Mouse (Mus musculus): ENCODE measurements around the gene Foxs1.

Foxs1 gene

GRCm38 (mm10) chr2:152928219-152928987 is 4.6 kb downstream of the Foxs1 start:
- DNase-seq (ENCODE audit: extremely low spot score, low read depth, low spot score): no peak

DNA sequence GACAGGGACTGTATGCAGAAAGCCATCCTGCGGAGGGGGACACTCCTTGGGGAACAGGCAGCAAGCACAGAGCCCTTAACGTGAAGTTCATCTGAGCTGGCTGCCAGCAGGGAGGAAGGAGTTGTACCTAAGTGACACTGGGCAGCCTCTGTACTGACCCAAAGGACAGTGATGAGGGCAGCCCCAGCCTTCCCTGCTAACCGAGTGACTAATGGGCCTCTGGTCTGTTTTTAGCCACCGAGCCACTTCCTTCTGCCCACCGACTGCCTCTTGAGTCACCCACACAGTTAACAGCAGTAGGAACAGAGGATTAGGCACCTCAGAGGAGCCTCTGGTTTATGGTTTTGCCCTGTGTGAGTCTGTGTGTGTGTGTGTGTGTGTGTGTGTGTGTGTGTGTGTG is 5.6 kb downstream of the Foxs1 start:
- no peak for DNase-seq (ENCODE audit: extremely low spot score, low read depth, low spot score)

- no peak for DNase-seq (ENCODE audit: extremely low spot score, low read depth, low spot score)
These were observed 6.1 kb downstream of the Foxs1 start for GRCm38 (mm10) chr2:152926896-152927295.

DNA sequence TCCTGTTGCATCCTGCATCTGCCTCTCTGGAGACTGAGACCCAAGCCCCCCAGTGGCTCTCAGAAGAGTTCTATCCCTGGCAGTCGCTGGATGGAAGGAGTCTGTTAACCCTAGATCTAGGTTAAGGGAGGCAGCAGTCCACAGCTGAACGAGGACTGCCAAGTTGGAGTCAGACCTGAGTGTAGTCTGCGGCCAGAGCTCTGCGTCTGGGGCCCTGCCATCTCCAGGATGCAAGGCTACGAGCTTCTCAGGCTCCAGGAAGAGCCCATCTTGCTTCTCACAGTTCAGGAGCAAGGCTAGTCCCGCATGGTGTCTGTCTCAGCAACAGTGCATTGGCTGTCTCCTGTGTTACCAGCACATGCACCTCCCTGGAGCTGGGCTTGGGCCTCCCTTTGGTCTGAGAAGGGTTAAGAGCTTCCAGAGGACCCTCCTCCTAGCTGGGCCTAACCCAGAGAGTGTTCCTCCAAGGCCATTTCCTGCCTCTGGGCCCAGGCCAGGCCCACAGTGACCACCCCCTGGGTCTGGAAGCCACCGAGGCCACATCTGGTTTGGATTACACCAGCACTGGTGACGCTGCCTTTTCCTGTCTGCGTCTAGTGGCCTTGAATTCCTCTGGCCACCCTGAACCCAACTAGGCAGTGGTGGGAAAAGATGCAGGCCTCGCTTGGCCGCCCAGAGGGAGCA is 7.7 kb downstream of the Foxs1 start:
- DNase-seq (ENCODE audit: extremely low spot score, low read depth, low spot score): peak; percentile 79

GRCm38 (mm10) chr2:152924543-152924942 is 8.5 kb downstream of the Foxs1 start:
- no peak for DNase-seq (ENCODE audit: extremely low spot score, low read depth, low spot score)

GRCm38 (mm10) chr2:152924128-152924527 is 8.9 kb downstream of the Foxs1 start:
- DNase-seq (ENCODE audit: extremely low spot score, low read depth, low spot score): no peak

DNA sequence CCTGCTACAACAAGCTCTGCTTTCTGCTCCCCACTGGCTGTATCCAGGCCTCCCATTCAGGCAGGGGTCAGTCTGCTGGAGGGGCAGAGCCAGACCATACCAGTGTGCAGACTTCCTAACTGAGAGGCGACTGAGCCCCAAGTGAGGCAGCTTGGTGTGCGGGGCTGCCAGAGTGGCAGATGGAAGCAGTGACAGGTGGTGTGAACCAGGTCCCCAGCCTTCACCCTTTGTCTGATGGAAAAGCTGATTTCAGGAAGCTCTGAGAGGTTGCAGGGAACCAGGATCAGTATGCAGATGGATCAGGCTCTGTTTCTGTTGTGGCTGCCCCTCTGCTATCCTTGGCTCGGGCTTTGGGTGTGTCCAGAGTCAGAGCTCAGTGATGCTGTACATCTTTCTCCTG is 9.4 kb downstream of the Foxs1 start:
- DNase-seq (ENCODE audit: extremely low spot score, low read depth, low spot score): no peak

- no peak for DNase-seq (ENCODE audit: extremely low spot score, low read depth, low spot score)
These were observed 10.6 kb downstream of the Foxs1 start for GRCm38 (mm10) chr2:152922376-152922775.

- no peak for DNase-seq (ENCODE audit: extremely low spot score, low read depth, low spot score)
These were observed 15.3 kb downstream of the Foxs1 start for GRCm38 (mm10) chr2:152917671-152918070.

GRCm38 (mm10) chr2:152916111-152916510 is 16.9 kb downstream of the Foxs1 start:
- no peak for DNase-seq (ENCODE audit: extremely low spot score, low read depth, low spot score)

- DNase-seq (ENCODE audit: extremely low spot score, low read depth, low spot score): no peak
These were observed 17.6 kb downstream of the Foxs1 start for GRCm38 (mm10) chr2:152915453-152915852.

DNA sequence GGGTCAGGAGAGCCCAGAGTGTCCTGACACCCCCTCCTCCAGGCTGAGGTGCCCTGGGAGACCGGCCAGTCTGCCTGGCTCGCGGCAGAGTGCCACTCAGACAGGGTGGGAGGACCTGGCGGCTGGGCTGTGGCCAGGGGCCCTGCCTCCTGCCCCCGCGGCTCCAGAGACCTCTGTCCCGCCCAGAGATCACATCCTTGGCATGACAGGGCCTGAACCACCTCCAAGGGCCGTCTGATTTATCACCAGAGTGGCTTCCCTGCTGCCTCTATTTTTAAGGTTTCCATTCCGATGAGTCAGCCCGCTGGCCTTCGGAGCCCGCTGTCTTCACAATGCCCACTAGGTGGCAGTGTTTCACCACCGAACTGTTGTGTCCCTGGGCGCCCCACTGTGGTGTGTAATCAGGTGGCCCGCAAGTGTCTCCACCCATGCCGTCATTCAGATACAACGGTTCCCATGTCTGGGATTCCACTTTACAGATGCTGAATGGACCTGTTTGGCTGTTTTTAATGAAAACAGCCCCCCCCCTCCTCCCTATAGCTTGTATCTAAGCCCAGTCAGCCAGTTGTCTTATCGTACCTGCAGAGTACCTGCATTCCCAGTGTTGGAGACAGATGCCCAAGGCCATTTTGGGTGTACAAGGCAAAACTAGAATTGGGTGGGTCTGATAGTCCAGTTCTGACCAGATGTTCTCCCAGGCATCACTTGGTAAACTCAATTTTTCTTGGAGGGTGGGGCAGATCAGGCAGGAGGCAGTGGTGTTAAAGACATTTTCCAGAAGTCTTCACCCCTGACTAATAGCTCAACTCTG is 18.5 kb downstream of the Foxs1 start:
- peak; percentile 69 for DNase-seq (ENCODE audit: extremely low spot score, low read depth, low spot score)

DNA sequence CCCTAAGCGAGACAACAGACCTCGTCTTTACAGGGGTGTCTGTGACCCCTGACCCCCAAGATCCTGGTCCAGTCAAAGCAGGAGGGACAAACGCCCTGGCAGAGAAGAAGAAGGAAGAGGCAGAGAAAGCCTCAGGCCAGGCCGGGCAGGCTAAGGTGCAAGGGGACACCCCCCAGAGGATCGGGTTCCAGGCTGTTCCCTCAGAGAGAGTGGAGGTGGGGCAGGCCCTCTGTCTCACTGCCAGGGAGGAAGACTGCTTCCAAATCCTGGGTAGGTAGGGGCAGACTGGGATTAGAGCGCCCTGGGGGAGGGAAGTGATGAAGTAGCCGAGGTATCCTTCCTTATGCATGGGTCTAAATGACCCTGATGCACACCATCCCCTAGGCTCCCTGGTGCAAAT is 19.5 kb downstream of the Foxs1 start:
- no peak for DNase-seq (ENCODE audit: extremely low spot score, low read depth, low spot score)

DNA sequence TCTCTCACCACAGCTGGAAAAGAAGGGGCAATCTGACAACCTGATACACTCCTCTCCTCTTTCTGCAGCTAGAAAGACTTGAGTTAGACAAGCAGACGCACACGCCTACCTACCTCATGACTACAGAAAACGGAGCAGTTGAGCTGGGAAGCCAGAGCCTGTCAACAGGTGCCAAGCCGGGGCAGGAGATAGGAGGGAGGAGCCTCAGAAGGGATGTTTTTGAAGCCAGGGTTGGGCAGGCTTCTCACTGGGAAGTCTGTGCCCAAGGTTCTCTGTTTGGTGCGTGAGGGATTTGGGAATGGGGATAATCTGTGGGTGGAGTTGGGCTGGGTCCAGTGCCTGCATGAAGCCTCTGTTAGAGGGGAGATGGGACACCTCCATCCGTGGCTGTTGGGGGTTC is 21.6 kb downstream of the Foxs1 start:
- DNase-seq (ENCODE audit: extremely low spot score, low read depth, low spot score): no peak

GRCm38 (mm10) chr2:152911031-152911430 is 22.0 kb downstream of the Foxs1 start, which contains the start of gene Mylk2:
Gene Mylk2 (plus strand): TSS chr2:152911352.
- DNase-seq (ENCODE audit: extremely low spot score, low read depth, low spot score): no peak

DNA sequence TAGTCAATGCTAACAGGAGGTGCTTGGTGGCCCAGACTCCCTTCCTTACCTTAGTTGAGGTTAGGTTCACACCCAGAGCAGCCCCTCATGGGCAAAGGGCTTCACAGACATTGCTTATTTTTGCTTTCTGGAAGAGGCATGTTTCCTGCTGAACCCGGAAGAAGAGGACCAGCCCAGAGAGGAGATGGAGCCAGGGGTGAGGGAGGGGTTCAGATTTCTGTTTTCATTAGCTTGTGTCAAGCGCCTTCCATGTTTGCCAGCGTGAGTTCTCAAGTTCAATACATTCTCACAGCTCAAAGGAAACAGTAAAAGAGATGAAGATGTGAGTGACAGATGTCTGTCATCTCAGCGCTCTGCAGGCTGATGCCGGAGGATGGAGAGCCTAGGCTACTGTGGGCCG is 23.2 kb downstream of the Foxs1 start:
- no peak for DNase-seq (ENCODE audit: extremely low spot score, low read depth, low spot score)

- no peak for DNase-seq (ENCODE audit: extremely low spot score, low read depth, low spot score)
These were observed 25.7 kb downstream of the Foxs1 start for GRCm38 (mm10) chr2:152907114-152907943.

DNA sequence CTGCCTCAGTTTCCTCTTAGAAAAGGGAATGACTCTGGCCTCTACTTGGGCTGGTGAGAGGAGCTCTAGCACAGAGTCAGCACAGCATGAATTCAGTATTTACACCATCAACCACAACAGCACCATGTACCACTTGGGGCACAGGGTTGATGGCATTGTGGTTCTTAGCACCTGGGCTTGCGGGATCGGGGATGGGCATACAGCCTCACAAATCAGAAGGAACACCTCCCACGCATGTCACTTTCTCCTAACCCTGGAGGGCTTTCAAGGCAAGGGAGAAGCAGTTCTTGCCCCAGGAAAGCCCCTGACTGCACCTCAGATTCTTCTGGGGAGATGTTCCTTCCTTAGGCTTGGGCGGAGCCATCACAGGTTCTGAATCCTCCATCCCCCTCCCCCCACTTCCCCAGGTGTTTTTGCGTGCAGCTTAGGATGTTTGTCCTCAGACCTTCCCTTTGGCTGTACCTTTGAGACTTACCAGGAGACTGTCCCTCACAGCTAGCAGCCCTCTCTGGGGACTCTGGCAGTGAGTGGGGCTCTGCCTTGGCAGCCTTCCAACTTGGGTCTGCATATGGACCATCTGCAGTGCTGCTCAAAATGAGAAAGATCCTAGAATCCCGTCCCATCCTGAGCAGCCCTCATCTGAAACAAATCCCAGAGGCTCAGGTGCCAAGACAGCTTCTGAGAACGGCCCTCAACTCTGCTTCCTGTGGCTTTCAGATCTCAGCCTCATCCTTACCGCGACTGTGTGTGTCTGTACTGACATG is 26.6 kb downstream of the Foxs1 start:
- DNase-seq (ENCODE audit: extremely low spot score, low read depth, low spot score): no peak

GRCm38 (mm10) chr2:152905036-152905829 is 27.8 kb downstream of the Foxs1 start:
- peak; percentile 24 for DNase-seq (ENCODE audit: extremely low spot score, low read depth, low spot score)
